Mouse (Mus musculus): ENCODE measurements around the gene A730061H03Rik.

The A730061H03Rik gene

DNA sequence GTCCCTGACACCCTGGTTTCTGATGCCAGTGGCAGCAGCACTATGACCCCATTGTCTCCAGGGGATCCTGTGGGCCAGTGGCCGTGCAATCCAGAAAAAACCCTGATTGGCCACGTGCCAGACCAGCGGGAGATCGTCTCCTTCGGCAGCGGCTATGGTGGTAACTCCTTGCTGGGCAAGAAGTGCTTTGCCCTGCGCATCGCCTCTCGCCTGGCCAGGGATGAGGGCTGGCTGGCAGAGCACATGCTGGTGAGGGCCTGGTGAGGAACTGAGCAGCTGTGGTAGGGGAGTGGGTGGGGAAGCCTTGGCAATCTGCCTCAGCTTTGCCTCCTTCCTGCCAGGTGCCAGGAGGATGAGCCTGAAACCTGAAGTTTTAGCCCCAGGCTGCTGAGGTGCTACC is 15.9 kb downstream of the A730061H03Rik start:
- no peak for DNase-seq

GRCm38 (mm10) chr14:55542268-55542667 is 17.9 kb downstream of the A730061H03Rik start:
- DNase-seq: no peak

GRCm38 (mm10) chr14:55540787-55541321 is 19.4 kb downstream of the A730061H03Rik start:
- DNase-seq: peak; percentile 80 to 86

- peak; percentile 78 to 82 for DNase-seq
These were observed 20.0 kb downstream of the A730061H03Rik start, which contains the start of gene Pck2 for GRCm38 (mm10) chr14:55540067-55540786. Gene Pck2 (plus strand): TSS chr14:55540266.

GRCm38 (mm10) chr14:55536116-55536745 is 24.0 kb downstream of the A730061H03Rik start:
- peak; percentile 68 to 70 for DNase-seq

DNA sequence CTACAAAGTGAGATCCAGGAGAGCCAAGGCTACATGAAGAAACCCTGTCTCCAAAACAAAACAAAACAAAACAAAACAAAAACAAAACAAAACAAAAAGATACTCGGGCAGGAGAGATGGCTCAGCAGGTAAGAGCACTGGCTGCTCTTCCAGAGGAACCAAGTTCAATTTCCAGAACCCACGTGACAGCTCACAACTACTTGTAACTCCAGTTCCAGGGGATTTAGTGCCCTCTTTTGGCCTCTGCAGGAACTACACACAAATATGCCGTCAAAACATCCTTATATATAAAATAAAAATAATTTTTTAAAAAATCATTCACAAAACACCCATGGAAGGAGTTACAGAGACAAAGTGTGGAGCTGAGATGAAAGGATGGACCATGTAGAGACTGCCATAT is 32.3 kb downstream of the A730061H03Rik start:
- DNase-seq: peak; percentile 59 to 60

- no peak for DNase-seq
These were observed 33.5 kb downstream of the A730061H03Rik start for GRCm38 (mm10) chr14:55526674-55527073.

DNA sequence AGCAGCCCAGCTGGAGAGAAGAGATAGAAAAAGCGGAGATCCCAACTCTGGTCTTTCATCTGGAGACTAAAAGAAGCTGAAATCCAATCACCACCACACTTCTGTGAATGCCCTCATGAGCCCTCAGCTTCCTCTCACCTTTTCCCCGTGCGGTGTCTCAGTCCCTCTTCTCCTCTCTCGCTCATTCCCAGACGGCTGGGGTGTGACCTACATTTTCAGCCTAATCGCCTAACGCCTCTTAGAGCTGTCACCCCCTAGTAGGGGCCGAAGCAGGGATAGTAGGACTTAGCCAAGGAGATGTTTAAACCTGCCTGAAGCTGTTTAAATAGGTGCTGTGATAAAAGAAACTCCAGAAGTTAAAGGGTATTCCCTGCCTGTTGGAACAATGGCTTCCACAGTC is 35.4 kb downstream of the A730061H03Rik start, which contains the start of gene Nrl:
Nrl (minus strand) TSS at position 197 of the 400 bp plus-strand sequence.
- DNase-seq: no peak

GRCm38 (mm10) chr14:55524062-55524461 is 36.1 kb downstream of the A730061H03Rik start:
- no peak for DNase-seq

DNA sequence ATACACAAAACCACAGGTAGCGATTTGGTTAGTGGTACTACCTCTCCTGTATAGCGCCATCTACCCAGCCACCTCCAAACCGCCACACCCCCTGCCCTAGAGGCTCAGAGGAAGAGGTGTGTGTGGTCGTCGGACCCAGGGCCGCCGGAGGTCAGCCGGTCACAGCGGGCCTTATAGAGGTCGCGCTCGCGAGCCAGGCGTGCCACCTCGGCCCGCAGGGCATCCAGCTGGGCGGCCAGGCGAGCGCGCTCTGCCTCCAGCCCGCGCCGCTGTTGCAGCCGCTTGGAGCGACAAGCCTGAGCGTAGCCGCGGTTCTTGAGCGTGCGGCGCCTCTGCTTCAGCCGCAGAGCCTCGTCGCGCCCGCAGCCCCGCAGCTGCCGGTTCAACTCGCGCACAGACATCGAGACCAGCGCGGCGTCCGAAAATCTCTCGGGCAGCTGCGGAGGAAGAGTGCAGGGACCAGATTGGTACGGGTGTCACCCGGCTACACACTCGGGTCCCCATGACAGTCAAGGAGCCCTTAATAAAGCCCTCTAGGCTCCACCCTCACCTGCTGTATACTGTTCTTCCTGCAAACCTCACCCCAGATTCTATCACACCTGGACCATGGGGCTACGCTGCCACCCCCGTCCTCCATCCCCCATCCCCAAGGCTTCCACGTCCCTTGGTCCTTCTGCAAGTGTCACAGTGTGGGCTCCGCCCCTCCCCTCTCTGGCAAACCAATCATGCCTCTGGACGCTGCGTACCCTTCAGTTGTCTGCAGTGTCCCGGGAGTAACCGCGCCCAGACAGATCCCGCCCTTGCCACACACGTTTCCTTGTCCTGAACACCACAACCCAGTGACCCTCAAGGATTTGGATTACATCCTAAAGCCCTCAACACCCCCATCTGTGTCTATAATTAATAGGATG is 39.5 kb downstream of the A730061H03Rik start:
- peak; percentile 16 to 29 for DNase-seq

DNA sequence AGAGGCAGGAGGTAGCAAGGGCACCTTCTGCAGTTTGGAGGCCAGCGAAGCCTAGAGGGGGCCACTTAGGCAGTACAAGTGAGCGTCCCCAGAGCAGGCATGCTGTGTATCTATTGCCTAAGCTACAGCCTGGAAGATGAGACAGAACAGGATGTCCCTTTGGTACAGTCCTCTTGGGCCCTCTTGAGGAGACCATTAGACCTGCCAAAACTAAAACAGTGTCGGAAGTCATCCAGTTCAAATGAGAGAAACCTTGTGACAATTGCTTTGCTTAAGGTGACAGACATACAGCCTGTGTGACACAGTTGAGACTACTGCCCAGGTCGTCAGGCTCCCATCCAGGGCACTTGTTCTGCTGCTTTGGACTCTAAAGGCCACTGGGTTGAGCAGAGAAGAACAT is 40.6 kb downstream of the A730061H03Rik start:
- no peak for DNase-seq

GRCm38 (mm10) chr14:55518897-55519296 is 41.3 kb downstream of the A730061H03Rik start:
- no peak for DNase-seq

- DNase-seq: no peak
These were observed 44.4 kb downstream of the A730061H03Rik start for GRCm38 (mm10) chr14:55515846-55516245.

GRCm38 (mm10) chr14:55513927-55514326 is 46.3 kb downstream of the A730061H03Rik start:
- no peak for DNase-seq

DNA sequence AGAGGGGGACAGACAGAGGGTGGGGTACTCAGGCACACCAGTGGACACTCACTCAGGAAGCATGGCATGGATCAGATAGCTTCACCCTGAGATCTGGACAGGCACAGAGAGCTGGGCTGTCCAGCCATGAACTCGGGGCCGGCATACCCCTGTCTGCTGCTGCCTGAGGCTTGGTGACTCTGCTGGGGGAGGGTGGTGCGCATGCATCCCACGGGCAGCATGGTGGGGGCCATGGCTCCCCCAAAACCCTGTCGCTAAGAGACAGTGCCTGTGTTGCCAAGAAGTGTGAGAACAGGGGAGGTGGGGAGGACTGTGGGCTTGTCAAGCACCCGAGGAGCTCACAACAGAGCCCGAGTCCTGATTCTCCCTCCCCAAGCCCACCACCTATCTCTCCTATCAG is 49.2 kb downstream of the A730061H03Rik start:
- DNase-seq: no peak

DNA sequence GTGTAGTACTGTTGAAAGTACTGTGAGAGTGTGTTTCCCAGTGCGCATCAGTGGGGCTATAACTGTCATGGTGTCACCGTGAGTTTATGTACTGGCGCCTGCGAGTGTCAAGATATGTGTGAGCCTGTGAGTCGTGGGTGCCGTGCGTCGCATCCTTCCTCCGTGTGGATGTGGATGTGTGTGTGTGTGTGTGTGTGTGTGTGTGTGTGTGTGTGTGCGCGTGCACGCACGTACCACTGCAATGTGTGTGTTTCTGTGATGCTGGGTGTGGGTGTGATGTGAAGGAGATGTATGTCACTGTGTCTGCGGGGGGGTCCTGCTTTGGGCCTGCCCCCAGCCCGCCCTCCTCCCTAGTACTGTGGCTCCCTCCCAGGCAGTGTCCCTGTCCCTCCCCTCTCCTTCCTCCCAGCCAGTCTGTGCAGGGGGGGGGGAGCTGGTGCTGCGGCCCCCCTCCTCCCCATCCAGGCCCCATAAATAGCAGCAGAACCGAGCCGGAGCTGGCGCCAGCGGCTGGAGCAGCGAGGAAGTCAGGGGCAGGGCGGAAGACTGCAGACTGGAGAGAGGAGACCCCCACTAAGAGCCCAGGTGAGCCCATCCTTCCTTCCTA is 50.0 kb downstream of the A730061H03Rik start, which contains the start of gene Cpne6:
Cpne6 (plus strand) TSS at position 321 of the 607 bp plus-strand sequence.
- no peak for DNase-seq
